ENCODE assay signal across 36 mouse cellular contexts in the genomic region with DNA sequence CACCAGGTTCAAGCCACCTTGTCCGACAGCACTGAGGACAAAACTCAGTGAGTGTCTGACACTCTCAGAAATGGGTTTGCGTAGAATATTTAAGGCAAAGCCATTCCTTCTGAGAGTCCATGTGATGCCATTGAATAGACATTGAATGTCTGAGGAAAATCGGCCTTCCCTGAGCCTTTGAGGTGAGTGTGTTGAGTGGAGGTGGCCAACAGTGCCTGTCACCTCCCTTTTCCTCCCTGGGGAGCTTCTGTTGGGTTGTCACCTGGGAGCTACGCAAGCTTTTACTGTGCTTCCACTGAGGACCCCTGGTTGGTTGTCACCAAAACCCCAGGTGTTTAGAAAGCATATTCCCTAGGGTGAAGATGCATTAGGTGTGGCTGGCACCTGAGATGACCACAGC. TPM values are rescaled to one million over a fixed set of nuclear protein-coding genes. Genes with fewer than 3 reads are reported as not detected.
"Had no signal": no experiment of that assay in that cellular context is flagged by ENCODE, and none has a peak within 500 bp of the region (broad histone marks: within the 10 kb centered on the region; RNA-seq: fewer than 3 reads in every experiment).

No protein-coding gene starts in this region.

- H3K9me3 ChIP-seq: limb, embryonic 10.5 days; limb, embryonic 12.5 days; limb, embryonic 13.5 days; limb, embryonic 15.5 days; liver, embryonic 12.5 days; liver, embryonic 13.5 days; liver, embryonic 15.5 days; lung, embryonic 15.5 days; megakaryocyte, embryonic 14.5 days; midbrain, embryonic 10.5 days; midbrain, embryonic 12.5 days; midbrain, embryonic 13.5 days; midbrain, embryonic 15.5 days; neural tube, embryonic 12.5 days had no signal

- H3K4me1 ChIP-seq: liver, embryonic 12.5 days; liver, embryonic 13.5 days; liver, embryonic 15.5 days; midbrain, embryonic 15.5 days; neural tube, embryonic 12.5 days had no signal

- H3K36me3 ChIP-seq: limb, embryonic 10.5 days; limb, embryonic 12.5 days; limb, embryonic 13.5 days; limb, embryonic 15.5 days; liver, embryonic 12.5 days; liver, embryonic 13.5 days; liver, embryonic 15.5 days; lung, embryonic 15.5 days; midbrain, embryonic 10.5 days; midbrain, embryonic 12.5 days; midbrain, embryonic 13.5 days; midbrain, embryonic 15.5 days; neural tube, embryonic 12.5 days had no signal

- H3K27me3 ChIP-seq: limb, embryonic 12.5 days; liver, embryonic 12.5 days; liver, embryonic 13.5 days; liver, embryonic 15.5 days; lung, embryonic 15.5 days; midbrain, embryonic 12.5 days; midbrain, embryonic 13.5 days; midbrain, embryonic 15.5 days; neural tube, embryonic 12.5 days had no signal

- H3K4me3 ChIP-seq: limb, embryonic 10.5 days; limb, embryonic 12.5 days; limb, embryonic 13.5 days; limb, embryonic 15.5 days; liver, embryonic 12.5 days; liver, embryonic 13.5 days; liver, embryonic 15.5 days; lung, embryonic 15.5 days; megakaryocyte, embryonic 14.5 days; midbrain, embryonic 10.5 days; midbrain, embryonic 12.5 days; midbrain, embryonic 13.5 days; midbrain, embryonic 15.5 days; myocyte; neural tube, embryonic 12.5 days had no signal

- H3K27ac ChIP-seq: limb, embryonic 10.5 days; limb, embryonic 12.5 days; limb, embryonic 13.5 days; limb, embryonic 15.5 days; liver, embryonic 12.5 days; liver, embryonic 13.5 days; liver, embryonic 14.5 days; liver, embryonic 15.5 days; lung, embryonic 15.5 days; macrophage; midbrain, embryonic 10.5 days; midbrain, embryonic 12.5 days; midbrain, embryonic 13.5 days; midbrain, embryonic 15.5 days; neural tube, embryonic 12.5 days had no signal

- DNase-seq: left cerebral cortex, postnatal 4 days; liver; liver, embryonic 13.5 days; liver, postnatal 0 days; lung, adult 18-20 months; lung, adult 2 months; lung, embryonic 14.5 days; lung, postnatal 10 days; lung, postnatal 14 days; lung, postnatal 36 days; lung, postnatal 4 days; midbrain, embryonic 14.5 days had no signal

RNA-seq across cellular contexts. Expression of gene Cdh26, which starts 1.7 kb away (rescaled TPM):
- total RNA-seq: liver, adult 2 months; megakaryocyte progenitor cell, adult 5-6 weeks; megakaryocyte, adult 5-6 weeks; megakaryocyte-erythroid progenitor cell, adult 5-6 weeks; monocyte, adult 5-6 weeks had no signal
- polyA plus RNA-seq: liver, adult 2 months; liver, embryonic 11.5 days; lung, embryonic 14.5 days; macrophage; myocyte had no signal

RNA-seq across cellular contexts. Expression of gene Ppp1r3d, which starts 14.4 kb away (rescaled TPM):
- polyA plus RNA-seq: myocyte had no signal

RNA-seq across cellular contexts. Expression of gene Sycp2, which starts 21.2 kb away (rescaled TPM):
- total RNA-seq: liver, adult 2 months; megakaryocyte-erythroid progenitor cell, adult 5-6 weeks; monocyte, adult 5-6 weeks had no signal
- polyA plus RNA-seq: liver, adult 2 months; liver, embryonic 11.5 days; liver, embryonic 12.5 days; liver, embryonic 13.5 days; liver, embryonic 15.5 days; liver, postnatal 0 days; lung, embryonic 15.5 days; lung, embryonic 16.5 days; macrophage; midbrain, embryonic 11.5 days; myocyte had no signal
